In genomic region chr9:92217484-92217883, GRCm38 (mm10) we compare ENCODE assay signal across 11 mouse cellular contexts. TPM values are rescaled to one million over a fixed set of nuclear protein-coding genes. Genes with fewer than 3 reads are reported as not detected.
DNase-seq lines count a peak whose midpoint lies in the region; ATAC-seq lines count a peak whose summit lies in the region.
"Had no signal": no experiment of that assay in that cellular context is flagged by ENCODE, and none has a peak within 500 bp of the region (broad histone marks: within the 10 kb centered on the region; RNA-seq: fewer than 3 reads in every experiment).

No protein-coding gene starts in this region.

- peak; percentile 40 for DNase-seq in embryonic facial prominence, embryonic 14.5 days (ENCODE audit: low spot score)
- no peak for DNase-seq in embryonic facial prominence, embryonic 10.5 days (ENCODE audit: low spot score)
- DNase-seq in left cerebral cortex, adult 11 months (ENCODE audit: low spot score), result peak; percentile 2
- no peak for DNase-seq in left cerebral cortex, adult 9 months (ENCODE audit: low spot score in 2 of 2)
- no peak for DNase-seq in thymus, postnatal 4 days
- DNase-seq in right cerebral cortex, postnatal 25 days, result no peak
- DNase-seq: gastrocnemius, postnatal 10 days; heart, postnatal 36 days had no signal

- no peak overlapping the region for H3K9ac ChIP-seq in embryonic facial prominence, embryonic 14.5 days (ENCODE audit: low read depth, low read length)
- H3K9ac ChIP-seq: embryonic facial prominence, embryonic 13.5 days had no signal

- no peaks in the 10 kb centered on the region for H3K9me3 ChIP-seq in embryonic facial prominence, embryonic 14.5 days (ENCODE audit: control insufficient read depth, low read length)
- H3K9me3 ChIP-seq in embryonic facial prominence, embryonic 10.5 days, result no peaks in the 10 kb centered on the region
- H3K9me3 ChIP-seq: embryonic facial prominence, embryonic 13.5 days had no signal

- no peak overlapping the region for H3K4me3 ChIP-seq in embryonic facial prominence, embryonic 14.5 days (ENCODE audit: low read depth, low read length)
- H3K4me3 ChIP-seq in embryonic facial prominence, embryonic 10.5 days, result no peak overlapping the region
- H3K4me3 ChIP-seq: embryonic facial prominence, embryonic 13.5 days had no signal

- no peak overlapping the region for H3K27ac ChIP-seq in embryonic facial prominence, embryonic 14.5 days (replicated peaks; ENCODE audit: low read depth, low read length)
- H3K27ac ChIP-seq in embryonic facial prominence, embryonic 10.5 days (replicated peaks), result no peak overlapping the region
- H3K27ac ChIP-seq: embryonic facial prominence, embryonic 13.5 days had no signal

- H3K36me3 ChIP-seq in embryonic facial prominence, embryonic 14.5 days (ENCODE audit: control insufficient read depth, insufficient read depth, low read length), result no peaks in the 10 kb centered on the region
- no peaks in the 10 kb centered on the region for H3K36me3 ChIP-seq in embryonic facial prominence, embryonic 10.5 days (replicated peaks)
- H3K36me3 ChIP-seq: embryonic facial prominence, embryonic 13.5 days had no signal

- H3K4me2 ChIP-seq in embryonic facial prominence, embryonic 14.5 days (ENCODE audit: low read depth, low read length), result no peak overlapping the region
- H3K4me2 ChIP-seq: embryonic facial prominence, embryonic 13.5 days had no signal

- WGBS in embryonic facial prominence, embryonic 14.5 days, result 50% methylated on average over 4 of the region's 4 CpGs
- 79% methylated on average over 4 of the region's 4 CpGs for WGBS in embryonic facial prominence, embryonic 10.5 days

- ATAC-seq in embryonic facial prominence, embryonic 14.5 days (ENCODE audit: low read depth), result no peak
- ATAC-seq in CD4-positive, CD25-positive, alpha-beta regulatory T cell, adult 4 months, result peak; percentile 76
- ATAC-seq in inflammation-experienced regulatory T-cells, adult 6 months, result peak; percentile 70

- no peaks in the 10 kb centered on the region for H3K27me3 ChIP-seq in embryonic facial prominence, embryonic 14.5 days (replicated peaks; ENCODE audit: control insufficient read depth, insufficient read depth, low read length)
- H3K27me3 ChIP-seq in embryonic facial prominence, embryonic 10.5 days (replicated peaks; ENCODE audit: low read depth, poor library complexity, severe bottlenecking), result no peaks in the 10 kb centered on the region
- H3K27me3 ChIP-seq: embryonic facial prominence, embryonic 13.5 days had no signal

- no peaks in the 10 kb centered on the region for H3K4me1 ChIP-seq in embryonic facial prominence, embryonic 14.5 days (ENCODE audit: control insufficient read depth, insufficient read depth, low read length)
- no peaks in the 10 kb centered on the region for H3K4me1 ChIP-seq in embryonic facial prominence, embryonic 10.5 days

RNA-seq across cellular contexts. Expression of gene Plscr5, which starts 24.7 kb away (rescaled TPM):
- not detected in 2 replicates for polyA plus RNA-seq in embryonic facial prominence, embryonic 14.5 days (2014; fragmentation: Nextera tagmentation; extraction: Ambion mirVana)
- polyA plus RNA-seq in embryonic facial prominence, embryonic 10.5 days (2016; fragmentation: Nextera tagmentation; extraction: Ambion mirVana), result not detected in 2 replicates
- not detected for polyA plus RNA-seq in CD4-positive, CD25-positive, alpha-beta regulatory T cell, adult 4 months (2017; shearing (Covaris generic))
- not detected for polyA plus RNA-seq in inflammation-experienced regulatory T-cells, adult 6 months (2017; shearing (Covaris generic))
- polyA plus RNA-seq: embryonic facial prominence, embryonic 13.5 days had no signal

RNA-seq across cellular contexts. Expression of gene Plscr1, which starts 32.1 kb away (rescaled TPM):
- polyA plus RNA-seq in embryonic facial prominence, embryonic 14.5 days (2014; fragmentation: Nextera tagmentation; extraction: Ambion mirVana), result 19.0 and 21.3 TPM in 2 replicates
- 30.0 and 31.7 TPM in 2 replicates for polyA plus RNA-seq in embryonic facial prominence, embryonic 10.5 days (2016; fragmentation: Nextera tagmentation; extraction: Ambion mirVana)
- polyA plus RNA-seq in CD4-positive, CD25-positive, alpha-beta regulatory T cell, adult 4 months (2017; shearing (Covaris generic)), result 10 to 100 TPM; 61.4 to 75.7 TPM
- 100 to 1,000 TPM in 2 of 3 experiments, 10 to 100 TPM in 1; 87.2 to 159 (median 107) TPM for polyA plus RNA-seq in inflammation-experienced regulatory T-cells, adult 6 months (2017; shearing (Covaris generic))

RNA-seq across cellular contexts. Expression of gene Plscr2, which starts 57.9 kb away (rescaled TPM):
- polyA plus RNA-seq in embryonic facial prominence, embryonic 14.5 days (2014; fragmentation: Nextera tagmentation; extraction: Ambion mirVana), result 1.7 and 2.9 TPM in 2 replicates
- 0.15 and 0.45 TPM in 2 replicates for polyA plus RNA-seq in embryonic facial prominence, embryonic 10.5 days (2016; fragmentation: Nextera tagmentation; extraction: Ambion mirVana)
- polyA plus RNA-seq in CD4-positive, CD25-positive, alpha-beta regulatory T cell, adult 4 months (2017; shearing (Covaris generic)), result not detected
- polyA plus RNA-seq in inflammation-experienced regulatory T-cells, adult 6 months (2017; shearing (Covaris generic)), result not detected

Comparison
In these comparisons a context has a peak if more than half of its experiments do, and no peak if none do; other contexts are left out.
1. DNase-seq: peak in embryonic facial prominence, embryonic 14.5 days (single experiment) and left cerebral cortex, adult 11 months (single experiment); none in embryonic facial prominence, embryonic 10.5 days (single experiment), left cerebral cortex, adult 9 months (0 of 2), thymus, postnatal 4 days (single experiment) and right cerebral cortex, postnatal 25 days (single experiment).